Mouse (Mus musculus): ENCODE measurements at regions not wholly inside any gene's neighbourhood (a gene's known extent, or its start where the extent isn't known, plus 50 kb on each side); places are given as distances from the start of the nearest gene placed in this dataset.

GRCm38 (mm10) chr15:59795717-59796116 is 220.7 kb downstream of the 4933412E24Rik start:
- DNase-seq (ENCODE audit: low spot score in 2 of 2), result peak in 1 of 2 experiments; percentile 54

GRCm38 (mm10) chr15:59794871-59795270 is 221.5 kb downstream of the 4933412E24Rik start:
- DNase-seq (ENCODE audit: low spot score in 2 of 2), result no peak

GRCm38 (mm10) chr15:59786706-59787425 is 229.5 kb downstream of the 4933412E24Rik start:
- DNase-seq (ENCODE audit: low spot score in 2 of 2), result no peak

GRCm38 (mm10) chr15:59785981-59786380 is 230.4 kb downstream of the 4933412E24Rik start:
- DNase-seq (ENCODE audit: low spot score in 2 of 2), result no peak

- no peak for DNase-seq (ENCODE audit: low spot score in 2 of 2)
These were observed 231.9 kb downstream of the 4933412E24Rik start for GRCm38 (mm10) chr15:59784556-59784929.

GRCm38 (mm10) chr15:59783782-59784555 is 232.4 kb downstream of the 4933412E24Rik start:
- peak; percentile 34 to 37 for DNase-seq (ENCODE audit: low spot score in 2 of 2)

- no peak for DNase-seq (ENCODE audit: low spot score in 2 of 2)
These were observed 233.0 kb downstream of the 4933412E24Rik start for GRCm38 (mm10) chr15:59783393-59783781.

GRCm38 (mm10) chr15:59780506-59780905 is 235.9 kb downstream of the 4933412E24Rik start:
- no peak for DNase-seq (ENCODE audit: low spot score in 2 of 2)

- DNase-seq (ENCODE audit: low spot score in 2 of 2), result peak; percentile 68 to 76
These were observed 239.0 kb downstream of the 4933412E24Rik start for GRCm38 (mm10) chr15:59777307-59777871.

- DNase-seq (ENCODE audit: low spot score in 2 of 2), result peak in 1 of 2 experiments; percentile 15
These were observed 240.6 kb downstream of the 4933412E24Rik start for GRCm38 (mm10) chr15:59775781-59776180.

GRCm38 (mm10) chr15:59773983-59774382 is 242.4 kb downstream of the 4933412E24Rik start:
- DNase-seq (ENCODE audit: low spot score in 2 of 2), result no peak

- DNase-seq (ENCODE audit: low spot score in 2 of 2), result no peak
These were observed 243.8 kb downstream of the 4933412E24Rik start for GRCm38 (mm10) chr15:59772595-59772994.

- no peak for DNase-seq (ENCODE audit: low spot score in 2 of 2)
These were observed 254.4 kb downstream of the 4933412E24Rik start for GRCm38 (mm10) chr15:59762061-59762460.

GRCm38 (mm10) chr15:59760490-59760889 is 255.9 kb downstream of the 4933412E24Rik start:
- no peak for DNase-seq (ENCODE audit: low spot score in 2 of 2)

- DNase-seq (ENCODE audit: low spot score in 2 of 2), result peak; percentile 42 to 54
These were observed 256.8 kb downstream of the 4933412E24Rik start for GRCm38 (mm10) chr15:59759566-59759965.

- no peak for DNase-seq (ENCODE audit: low spot score in 2 of 2)
These were observed 257.4 kb downstream of the 4933412E24Rik start for GRCm38 (mm10) chr15:59758971-59759370.

GRCm38 (mm10) chr15:59756141-59756540 is 260.3 kb downstream of the 4933412E24Rik start:
- no peak for DNase-seq (ENCODE audit: low spot score in 2 of 2)

- no peak for DNase-seq (ENCODE audit: low spot score in 2 of 2)
These were observed 261.5 kb downstream of the 4933412E24Rik start for GRCm38 (mm10) chr15:59754906-59755305.

GRCm38 (mm10) chr15:59752277-59752676 is 264.1 kb downstream of the 4933412E24Rik start:
- no peak for DNase-seq (ENCODE audit: low spot score in 2 of 2)

GRCm38 (mm10) chr15:59746290-59746689 is 270.1 kb downstream of the 4933412E24Rik start:
- no peak for DNase-seq (ENCODE audit: low spot score in 2 of 2)

GRCm38 (mm10) chr15:59744411-59744931 is 271.9 kb downstream of the 4933412E24Rik start:
- no peak for DNase-seq (ENCODE audit: low spot score in 2 of 2)

GRCm38 (mm10) chr15:59739197-59739596 is 277.2 kb downstream of the 4933412E24Rik start:
- DNase-seq (ENCODE audit: low spot score in 2 of 2), result no peak
